Mouse (Mus musculus): ENCODE measurements around the gene D1Pas1.

Gene D1Pas1

GRCm38 (mm10) chr1:186986506-186986905 lies 19.3 kb downstream of the D1Pas1 start:
- no peak for DNase-seq (ENCODE audit: low spot score in 2 of 2)

GRCm38 (mm10) chr1:186988281-186988682 lies 21.1 kb downstream of the D1Pas1 start:
- DNase-seq (ENCODE audit: low spot score in 2 of 2): no peak

- no peak for DNase-seq (ENCODE audit: low spot score in 2 of 2)
These were observed 21.6 kb downstream of the D1Pas1 start for GRCm38 (mm10) chr1:186988822-186989221.

GRCm38 (mm10) chr1:186991473-186991872 lies 24.3 kb downstream of the D1Pas1 start:
- DNase-seq (ENCODE audit: low spot score in 2 of 2): no peak

- DNase-seq (ENCODE audit: low spot score in 2 of 2): no peak
These were observed 24.9 kb downstream of the D1Pas1 start for GRCm38 (mm10) chr1:186992113-186992512.

- DNase-seq (ENCODE audit: low spot score in 2 of 2): no peak
These were observed 30.5 kb downstream of the D1Pas1 start for GRCm38 (mm10) chr1:186997596-186998304.

- no peak for DNase-seq (ENCODE audit: low spot score in 2 of 2)
These were observed 36.2 kb downstream of the D1Pas1 start for GRCm38 (mm10) chr1:187003441-187003861.

- DNase-seq (ENCODE audit: low spot score in 2 of 2): no peak
These were observed 37.1 kb downstream of the D1Pas1 start for GRCm38 (mm10) chr1:187004306-187004705.

GRCm38 (mm10) chr1:187006227-187006925 lies 39.2 kb downstream of the D1Pas1 start:
- no peak for DNase-seq (ENCODE audit: low spot score in 2 of 2)

- no peak for DNase-seq (ENCODE audit: low spot score in 2 of 2)
These were observed 41.0 kb downstream of the D1Pas1 start for GRCm38 (mm10) chr1:187008236-187008635.

- no peak for DNase-seq (ENCODE audit: low spot score in 2 of 2)
These were observed 42.9 kb downstream of the D1Pas1 start for GRCm38 (mm10) chr1:187010071-187010470.

GRCm38 (mm10) chr1:187011601-187012000 lies 44.4 kb downstream of the D1Pas1 start:
- no peak for DNase-seq (ENCODE audit: low spot score in 2 of 2)

- DNase-seq (ENCODE audit: low spot score in 2 of 2): no peak
These were observed 46.9 kb downstream of the D1Pas1 start for GRCm38 (mm10) chr1:187014141-187014540.

- DNase-seq (ENCODE audit: low spot score in 2 of 2): no peak
These were observed 48.5 kb downstream of the D1Pas1 start for GRCm38 (mm10) chr1:187015673-187016072.

- no peak for DNase-seq (ENCODE audit: low spot score in 2 of 2)
These were observed 48.9 kb downstream of the D1Pas1 start for GRCm38 (mm10) chr1:187016116-187016515.

GRCm38 (mm10) chr1:187020011-187020410 lies 52.8 kb downstream of the D1Pas1 start:
- DNase-seq (ENCODE audit: low spot score in 2 of 2): no peak
